Comparison of ENCODE assay signal across 19 mouse cellular contexts in genomic region chr5:35170369-35171130, GRCm38 (mm10).
DNase-seq lines count a peak whose midpoint lies in the region; ATAC-seq and TF ChIP-seq lines count a peak whose summit lies in the region.
"Had no signal": no experiment of that assay in that cellular context is flagged by ENCODE, and none has a peak within 500 bp of the region (broad histone marks: within the 10 kb centered on the region; RNA-seq: fewer than 3 reads in every experiment).

No protein-coding gene starts in this region.

- H3K9ac ChIP-seq in forebrain, embryonic 14.5 days (ENCODE audit: low read length), result no peak overlapping the region
- H3K9ac ChIP-seq in forebrain, embryonic 11.5 days (ENCODE audit: low read length), result no peak overlapping the region
- H3K9ac ChIP-seq in forebrain, embryonic 16.5 days (replicated peaks; ENCODE audit: low read depth, low read length), result no peak overlapping the region
- H3K9ac ChIP-seq: embryonic facial prominence, embryonic 15.5 days; midbrain, embryonic 15.5 days had no signal

- ATAC-seq in forebrain, embryonic 14.5 days, result peak; percentile 61
- ATAC-seq in forebrain, embryonic 11.5 days (replicated peaks; ENCODE audit: low FRiP score), result no peak
- ATAC-seq in forebrain, embryonic 16.5 days, result peak; percentile 69; the same call in 1 of the 2 replicates
- ATAC-seq: lung, postnatal 0 days; midbrain, embryonic 15.5 days had no signal

- no peaks in the 10 kb centered on the region for H3K27me3 ChIP-seq in forebrain, embryonic 14.5 days (replicated peaks; ENCODE audit: control insufficient read depth, insufficient read depth, low read length)
- no peaks in the 10 kb centered on the region for H3K27me3 ChIP-seq in forebrain, embryonic 11.5 days (ENCODE audit: control insufficient read depth, insufficient read depth, low read length)
- H3K27me3 ChIP-seq in C2C12 (ENCODE audit: control insufficient read depth, insufficient read depth, insufficient read length), result no peaks in the 10 kb centered on the region
- H3K27me3 ChIP-seq in forebrain, embryonic 16.5 days (replicated peaks; ENCODE audit: control insufficient read depth, insufficient read depth, low read length), result no peaks in the 10 kb centered on the region
- H3K27me3 ChIP-seq: embryonic facial prominence, embryonic 15.5 days; midbrain, embryonic 15.5 days had no signal

- WGBS in forebrain, embryonic 14.5 days, result 62% methylated on average over 11 of the region's 11 CpGs
- WGBS in forebrain, embryonic 11.5 days, result 91% methylated on average over 11 of the region's 11 CpGs
- WGBS in forebrain, embryonic 16.5 days, result 54% methylated on average over 11 of the region's 11 CpGs

- no peaks in the 10 kb centered on the region for H3K36me3 ChIP-seq in forebrain, embryonic 14.5 days (ENCODE audit: control insufficient read depth, insufficient read depth, low read length)
- H3K36me3 ChIP-seq in forebrain, embryonic 11.5 days (ENCODE audit: control insufficient read depth, insufficient read depth, low read length), result no peaks in the 10 kb centered on the region
- no peaks in the 10 kb centered on the region for H3K36me3 ChIP-seq in C2C12 (ENCODE audit: control insufficient read depth, insufficient read depth)
- H3K36me3 ChIP-seq in forebrain, embryonic 16.5 days (ENCODE audit: control insufficient read depth, insufficient read depth), result no peaks in the 10 kb centered on the region
- H3K36me3 ChIP-seq: embryonic facial prominence, embryonic 15.5 days; heart, embryonic 10.5 days; midbrain, embryonic 15.5 days had no signal

- H3K9me3 ChIP-seq in forebrain, embryonic 14.5 days (replicated peaks; ENCODE audit: control insufficient read depth, low read length), result no peaks in the 10 kb centered on the region
- H3K9me3 ChIP-seq in forebrain, embryonic 11.5 days (ENCODE audit: control insufficient read depth, low read length), result no peaks in the 10 kb centered on the region
- 0 out of 2 replicates have a peak, but pooled peaks cover 3% of the 10 kb centered on the region for H3K9me3 ChIP-seq in forebrain, embryonic 16.5 days (ENCODE audit: control insufficient read depth, low read length)
- H3K9me3 ChIP-seq: heart, embryonic 10.5 days; midbrain, embryonic 15.5 days had no signal

- peak; percentile 63 for DNase-seq in forebrain, embryonic 14.5 days (ENCODE audit: low spot score)
- no peak for DNase-seq in forebrain, embryonic 11.5 days (ENCODE audit: low spot score)
- peak in 1 of 2 experiments; percentile 52 for DNase-seq in layer of hippocampus, adult 2 months (ENCODE audit: low spot score in 2 of 2)
- no peak for DNase-seq in layer of hippocampus, adult 8-10 months (ENCODE audit: low spot score in 2 of 2)
- no peak for DNase-seq in lung, postnatal 10 days
- DNase-seq: embryo, embryonic 11 days; gastrocnemius, postnatal 36 days; heart, postnatal 10 days; kidney, adult 2 months; kidney, postnatal 10 days; liver; right cerebral cortex, adult 18-20 months had no signal

- H3K79me2 ChIP-seq in C2C12 (ENCODE audit: control insufficient read depth, insufficient read depth), result no peaks in the 10 kb centered on the region

- no peak overlapping the region for H3K4me3 ChIP-seq in forebrain, embryonic 14.5 days (ENCODE audit: low read depth, low read length)
- H3K4me3 ChIP-seq in forebrain, embryonic 11.5 days (ENCODE audit: low read depth, low read length), result no peak overlapping the region
- H3K4me3 ChIP-seq in layer of hippocampus, adult 2 months, result no peak overlapping the region
- no peak overlapping the region for H3K4me3 ChIP-seq in C2C12 (ENCODE audit: insufficient read depth, poor library complexity, severe bottlenecking)
- no peak overlapping the region for H3K4me3 ChIP-seq in forebrain, embryonic 16.5 days (replicated peaks; ENCODE audit: low read length)
- H3K4me3 ChIP-seq: embryonic facial prominence, embryonic 15.5 days; heart, embryonic 10.5 days; midbrain, embryonic 15.5 days had no signal

- no peaks in the 10 kb centered on the region for H3K79me3 ChIP-seq in C2C12 (ENCODE audit: low read depth)

- H3ac ChIP-seq in C2C12 (ENCODE audit: control insufficient read depth, insufficient read length, low read depth), result no peak overlapping the region

- H3K4me1 ChIP-seq in forebrain, embryonic 14.5 days (ENCODE audit: control insufficient read depth, insufficient read depth, low read length), result 0 out of 2 replicates have a peak, but pooled peaks cover 3% of the 10 kb centered on the region
- H3K4me1 ChIP-seq in forebrain, embryonic 11.5 days (replicated peaks; ENCODE audit: control insufficient read depth, insufficient read depth, low read length), result no peaks in the 10 kb centered on the region
- H3K4me1 ChIP-seq in forebrain, embryonic 16.5 days (replicated peaks; ENCODE audit: control insufficient read depth, insufficient read depth, low read length), result peaks cover 7% of the 10 kb centered on the region; the same call in 1 of the 2 replicates
- H3K4me1 ChIP-seq: embryonic facial prominence, embryonic 15.5 days; midbrain, embryonic 15.5 days had no signal

- no peak overlapping the region for H3K4me2 ChIP-seq in forebrain, embryonic 14.5 days (ENCODE audit: low read length)
- no peak overlapping the region for H3K4me2 ChIP-seq in forebrain, embryonic 11.5 days (ENCODE audit: low read depth, low read length, severe bottlenecking)
- no peak overlapping the region for H3K4me2 ChIP-seq in forebrain, embryonic 16.5 days (ENCODE audit: low read length)
- H3K4me2 ChIP-seq: embryonic facial prominence, embryonic 15.5 days; midbrain, embryonic 15.5 days had no signal

- H3K27ac ChIP-seq in forebrain, embryonic 14.5 days (ENCODE audit: low read depth, low read length), result peak overlapping the region; percentile 75; the same call in 1 of the 2 replicates
- no peak overlapping the region for H3K27ac ChIP-seq in forebrain, embryonic 11.5 days (ENCODE audit: low read depth, low read length)
- H3K27ac ChIP-seq in layer of hippocampus, adult 2 months, result peak overlapping the region; percentile 69
- H3K27ac ChIP-seq in forebrain, embryonic 16.5 days (ENCODE audit: low read length), result peak overlapping the region; percentile 57
- H3K27ac ChIP-seq: embryonic facial prominence, embryonic 15.5 days; heart, embryonic 10.5 days; midbrain, embryonic 15.5 days; stomach, postnatal 0 days had no signal

- no peak for TF ChIP-seq CTCF in layer of hippocampus, adult 2 months (conservative IDR thresholded peaks at IDR 0.05)
- no peak for TF ChIP-seq CTCF in C2C12 (IDR thresholded peaks at IDR 0.05; ENCODE audit: control insufficient read depth, insufficient read depth, insufficient read length)

TF ChIP-seq in C2C12, 6 proteins besides CTCF, POLR2A, EP300 and RAD21:
- no peak for TF ChIP-seq MYOG (IDR thresholded peaks at IDR 0.05; ENCODE audit: control insufficient read depth, extremely low read depth, insufficient read length)
- peak; percentile 12 for TF ChIP-seq MYOD1 (IDR thresholded peaks at IDR 0.05; ENCODE audit: control insufficient read depth, insufficient read length, low read depth)
